Mouse (Mus musculus) testis, adult 2 months (tissue): ENCODE data around the gene Syvn1. TPM values are rescaled to one million over a fixed set of nuclear protein-coding genes. Genes with fewer than 3 reads are reported as not detected.

Experiments used
- H3K27ac ChIP-seq: fragments of 200-500 bp; 2 replicates; pipeline ENCODE4 v1.5.1; 2012; ENCODE audit warnings: low read depth, low read length; ENCODE audit not compliant: control insufficient read depth, insufficient read depth
- H3K27me3 ChIP-seq: fragments of 200-500 bp; 2 replicates; pipeline ENCODE4 v1.6.1; 2012; ENCODE audit warnings: mild to moderate bottlenecking, low read length, moderate library complexity; ENCODE audit not compliant: control insufficient read depth, insufficient read depth
- H3K36me3 ChIP-seq: fragments of 200-500 bp; 2 replicates; pipeline ENCODE4 v1.6.1; 2012; ENCODE audit warnings: mild to moderate bottlenecking, low read length; ENCODE audit not compliant: control insufficient read depth, insufficient read depth
- H3K4me1 ChIP-seq: fragments of 200-500 bp; 2 replicates; pipeline ENCODE4 v1.6.1; 2012; ENCODE audit warnings: low read length; ENCODE audit not compliant: control insufficient read depth, insufficient read depth
- H3K4me3 ChIP-seq: fragments of 200-500 bp; 2 replicates; pipeline ENCODE4 v1.5.1; 2012; ENCODE audit warnings: low read depth, mild to moderate bottlenecking, low read length, moderate library complexity, mixed read lengths; ENCODE audit not compliant: control insufficient read depth
- CTCF ChIP-seq: fragments of 200-500 bp; IDR thresholded peaks from 2 replicates; pipeline ENCODE4 v1.5.1; 2012; ENCODE audit warnings: low read depth, mild to moderate bottlenecking, inconsistent platforms, low read length, moderate library complexity; ENCODE audit not compliant: control insufficient read depth, insufficient read depth, insufficient replicate concordance
- POLR2A ChIP-seq: fragments of 200-500 bp; IDR thresholded peaks from 2 replicates; pipeline ENCODE4 v1.6.1; 2012; ENCODE audit warnings: low read depth, mild to moderate bottlenecking, inconsistent platforms, low read length, moderate library complexity; ENCODE audit not compliant: control insufficient read depth
- polyA plus RNA-seq: library from polyadenylated mRNA; depleted of rRNA; stranded (reverse); fragments of >200 nt; gene quantifications from 2 replicates; pipeline ENCODE4 v1.2.3, GENCODE M21; 2012

Gene Syvn1
- polyA plus RNA-seq, 1 experiment = 33.3 TPM

DNA sequence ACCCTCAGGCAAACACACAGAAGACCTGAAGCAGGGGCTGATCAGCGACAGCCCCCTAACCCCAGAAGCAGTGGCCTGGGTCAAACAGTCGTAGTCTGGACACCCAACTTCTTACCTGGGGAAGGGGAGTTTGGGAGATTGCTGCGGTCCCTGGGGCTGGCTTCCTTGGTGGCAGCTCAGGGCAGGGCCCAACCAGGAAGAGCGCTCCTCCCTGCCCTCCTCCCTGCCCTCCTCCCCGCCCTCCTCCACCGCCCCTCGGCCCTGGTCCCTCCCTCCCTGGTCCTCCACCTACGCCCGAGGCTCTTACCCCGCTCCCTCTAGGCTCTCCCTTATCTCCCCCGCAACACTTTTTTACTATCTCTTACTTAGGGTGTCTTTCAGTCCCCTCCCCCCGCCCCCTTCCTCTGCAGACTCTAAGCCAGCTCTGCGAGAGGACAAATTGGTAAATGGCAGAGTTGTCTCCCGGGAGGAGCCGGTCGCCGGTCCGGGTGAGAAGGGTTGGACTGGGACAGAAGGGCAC, 31.3 kb upstream of the Syvn1 start:
- Histone ChIP-seq H3K4me1 (peaks cover 4% of the 10 kb centered on the region; the same call in 1 of the 2 replicates), H3K27ac (no peak overlapping the region), H3K4me3 (peak overlapping the region; percentile 65), H3K27me3 (no peaks in the 10 kb centered on the region), H3K36me3 (no peaks in the 10 kb centered on the region)
- TF ChIP-seq CTCF (no peak), POLR2A (no peak)

- Histone ChIP-seq H3K4me1 (peaks cover 4% of the 10 kb centered on the region; the same call in 1 of the 2 replicates), H3K36me3 (no peaks in the 10 kb centered on the region), H3K27ac (no peak within 1 kb of the TSS), H3K27me3 (no peaks in the 10 kb centered on the region), H3K4me3 (peak within 1 kb of the TSS; percentile 65)
- no peak for TF ChIP-seq POLR2A
- no peak for TF ChIP-seq CTCF
These were observed 30.7 kb upstream of the Syvn1 start, which contains the start of gene Capn1 for GRCm38 (mm10) chr19:6015511-6016315. TSS of gene Capn1 (minus strand) at chr19:6015897.

GRCm38 (mm10) chr19:6016532-6016931, 29.8 kb upstream of the Syvn1 start:
- TF ChIP-seq CTCF (no peak), POLR2A (no peak)
- Histone ChIP-seq H3K4me1 (peaks cover 4% of the 10 kb centered on the region; the same call in 1 of the 2 replicates), H3K27me3 (no peaks in the 10 kb centered on the region), H3K4me3 (no peak overlapping the region), H3K36me3 (no peaks in the 10 kb centered on the region), H3K27ac (no peak overlapping the region)

GRCm38 (mm10) chr19:6018142-6019089, 28.0 kb upstream of the Syvn1 start:
- Histone ChIP-seq H3K27ac (no peak overlapping the region), H3K4me1 (peaks cover 4% of the 10 kb centered on the region; the same call in 1 of the 2 replicates), H3K4me3 (no peak overlapping the region), H3K27me3 (no peaks in the 10 kb centered on the region), H3K36me3 (no peaks in the 10 kb centered on the region)
- TF ChIP-seq POLR2A = no peak
- TF ChIP-seq CTCF = peak; percentile 85; the same call in 1 of the 2 replicates

GRCm38 (mm10) chr19:6020276-6020675, 26.1 kb upstream of the Syvn1 start:
- Histone ChIP-seq H3K4me1 (peaks cover 4% of the 10 kb centered on the region; the same call in 1 of the 2 replicates), H3K27me3 (no peaks in the 10 kb centered on the region), H3K36me3 (no peaks in the 10 kb centered on the region), H3K27ac (no peak overlapping the region), H3K4me3 (no peak overlapping the region)
- no peak for TF ChIP-seq POLR2A
- no peak for TF ChIP-seq CTCF

- Histone ChIP-seq H3K36me3 (no peaks in the 10 kb centered on the region), H3K27ac (no peak overlapping the region), H3K4me1 (no peaks in the 10 kb centered on the region; the same call in 1 of the 2 replicates), H3K27me3 (no peaks in the 10 kb centered on the region), H3K4me3 (no peak overlapping the region)
- TF ChIP-seq POLR2A (no peak), CTCF (no peak)
These were observed 23.3 kb upstream of the Syvn1 start for GRCm38 (mm10) chr19:6023059-6023458.

- no peaks in the 10 kb centered on the region; the same call in 1 of the 2 replicates for H3K4me1 ChIP-seq
- no peaks in the 10 kb centered on the region for H3K27me3 ChIP-seq
- TF ChIP-seq POLR2A (no peak), CTCF (no peak)
- no peaks in the 10 kb centered on the region for H3K36me3 ChIP-seq
- no peak overlapping the region for H3K4me3 ChIP-seq
- H3K27ac ChIP-seq = no peak overlapping the region
These were observed 22.4 kb upstream of the Syvn1 start for GRCm38 (mm10) chr19:6023930-6024329.
